Mouse (Mus musculus) limb, embryonic 12.5 days (tissue): ENCODE data around the gene Lgi4. TPM values are rescaled to one million over a fixed set of nuclear protein-coding genes. Genes with fewer than 3 reads are reported as not detected.

Experiments
- ATAC-seq: fragments of 200-750 bp; cut with Nextera tagmentation; 2 replicates; pipeline ENCODE4 v1.8.0; 2017; ENCODE audit warnings: low read depth, moderate TSS enrichment; ENCODE audit not compliant: insufficient number of reproducible peaks, insufficient read depth, low FRiP score, low TSS enrichment
- H3K27ac ChIP-seq: fragments of 300-500 bp; sonication (generic); 2 replicates; pipeline ENCODE4 v1.5.1; 2016; ENCODE audit warnings: mild to moderate bottlenecking, moderate library complexity
- H3K27me3 ChIP-seq: fragments of 300-500 bp; sonication (generic); 2 replicates; pipeline ENCODE4 v1.6.1; 2016; ENCODE audit warnings: mild to moderate bottlenecking, moderate library complexity
- H3K36me3 ChIP-seq: fragments of 300-500 bp; sonication (generic); 2 replicates; pipeline ENCODE4 v1.6.1; 2016; ENCODE audit warnings: mild to moderate bottlenecking, moderate library complexity
- H3K4me1 ChIP-seq: fragments of 300-500 bp; sonication (generic); replicated peaks from 2 replicates; pipeline ENCODE4 v1.6.1; 2016
- H3K4me2 ChIP-seq: fragments of 300-500 bp; sonication (generic); 2 replicates; pipeline ENCODE4 v1.6.1; 2016; ENCODE audit warnings: mild to moderate bottlenecking, moderate library complexity
- H3K4me3 ChIP-seq: fragments of 300-500 bp; sonication (generic); replicated peaks from 2 replicates; pipeline ENCODE4 v1.5.1; 2016; ENCODE audit warnings: mild to moderate bottlenecking
- H3K9ac ChIP-seq: fragments of 300-500 bp; sonication (generic); replicated peaks from 2 replicates; pipeline ENCODE4 v1.6.1; 2016; ENCODE audit warnings: mild to moderate bottlenecking, moderate library complexity
- H3K9me3 ChIP-seq: fragments of 300-500 bp; sonication (generic); 2 replicates; pipeline ENCODE4 v1.6.1; 2016; ENCODE audit warnings: mild to moderate bottlenecking, moderate library complexity
- WGBS: fragments of 180-500 bp; shearing (Covaris S2); methylation state at CpG from one replicate; pipeline ENCODE4 v1.1.7; 2016; 5-methylcytosine and 5-hydroxymethylcytosine counted together
- polyA plus RNA-seq: library from polyadenylated mRNA; unstranded; fragments of >200 nt; fragmentation: Nextera tagmentation; extraction: Ambion mirVana; gene quantifications from 2 replicates; pipeline ENCODE4 v1.2.1, GENCODE M21; 2016

The Lgi4 gene
- polyA plus RNA-seq = 0.61 and 0.87 TPM in 2 replicates

- H3K9me3 ChIP-seq = no peaks in the 10 kb centered on the region
- H3K36me3 ChIP-seq = no peaks in the 10 kb centered on the region
- peaks cover 8% of the 10 kb centered on the region for H3K27me3 ChIP-seq
- no peak within 1 kb of the TSS for H3K4me2 ChIP-seq
- WGBS = 3% methylated on average over 2 of the region's 2 CpGs
- no peak within 1 kb of the TSS; the same call in 1 of the 2 replicates for H3K9ac ChIP-seq
- H3K4me3 ChIP-seq = no peak within 1 kb of the TSS
- H3K27ac ChIP-seq = no peak within 1 kb of the TSS
- H3K4me1 ChIP-seq = peaks cover 20% of the 10 kb centered on the region
- ATAC-seq = 0 out of 2 replicates have a peak, but pooled peaks have one; percentile 27
These were observed at the start of gene Lgi4 for GRCm38 (mm10) chr7:31059108-31059507. TSS of gene Lgi4 (plus strand) at chr7:31059342.

- Histone ChIP-seq H3K9ac (no peak overlapping the region), H3K4me2 (no peak overlapping the region), H3K4me1 (peaks cover 15% of the 10 kb centered on the region), H3K27ac (no peak overlapping the region), H3K36me3 (no peaks in the 10 kb centered on the region), H3K9me3 (no peaks in the 10 kb centered on the region), H3K4me3 (no peak overlapping the region), H3K27me3 (no peaks in the 10 kb centered on the region)
- ATAC-seq = no peak
- 84% methylated on average over 5 of the region's 5 CpGs for WGBS
These were observed 46.2 kb upstream of the Lgi4 start for GRCm38 (mm10) chr7:31012971-31013370.

- peak overlapping the region; percentile 45; the same call in 1 of the 2 replicates for H3K27ac ChIP-seq
- WGBS = 46% methylated on average over 10 of the region's 10 CpGs
- peak; percentile 64 for ATAC-seq
These were observed 41.8 kb upstream of the Lgi4 start for GRCm38 (mm10) chr7:31017104-31017901.

GRCm38 (mm10) chr7:31028609-31029008 lies 30.5 kb upstream of the Lgi4 start:
- H3K4me2 ChIP-seq = no peak overlapping the region
- H3K27ac ChIP-seq = no peak overlapping the region
- no peaks in the 10 kb centered on the region for H3K27me3 ChIP-seq
- H3K4me3 ChIP-seq = no peak overlapping the region
- no peaks in the 10 kb centered on the region for H3K9me3 ChIP-seq
- H3K36me3 ChIP-seq = no peaks in the 10 kb centered on the region
- 71% methylated on average over 8 of the region's 8 CpGs for WGBS
- no peaks in the 10 kb centered on the region for H3K4me1 ChIP-seq
- H3K9ac ChIP-seq = no peak overlapping the region
- no peak for ATAC-seq

More at GRCm38 (mm10) chr7:31017104-31017901, 41.8 kb upstream of the Lgi4 start:
- H3K4me2 ChIP-seq = no peak overlapping the region; the same call in 1 of the 2 replicates
- H3K4me3 ChIP-seq = no peak overlapping the region
- no peaks in the 10 kb centered on the region for H3K27me3 ChIP-seq
- H3K9me3 ChIP-seq = no peaks in the 10 kb centered on the region
- peaks cover 15% of the 10 kb centered on the region for H3K4me1 ChIP-seq
- H3K9ac ChIP-seq = no peak overlapping the region
- no peaks in the 10 kb centered on the region for H3K36me3 ChIP-seq

GRCm38 (mm10) chr7:31030717-31031116 lies 28.4 kb upstream of the Lgi4 start:
- ATAC-seq = no peak
- Histone ChIP-seq H3K27ac (no peak overlapping the region), H3K4me1 (no peaks in the 10 kb centered on the region), H3K9ac (no peak overlapping the region), H3K36me3 (no peaks in the 10 kb centered on the region), H3K4me3 (no peak overlapping the region), H3K4me2 (no peak overlapping the region), H3K27me3 (no peaks in the 10 kb centered on the region), H3K9me3 (no peaks in the 10 kb centered on the region)
- WGBS = 81% methylated on average over 2 of the region's 2 CpGs

GRCm38 (mm10) chr7:31031731-31032130 lies 27.4 kb upstream of the Lgi4 start:
- Histone ChIP-seq H3K4me1 (no peaks in the 10 kb centered on the region), H3K27me3 (no peaks in the 10 kb centered on the region), H3K9me3 (no peaks in the 10 kb centered on the region), H3K36me3 (no peaks in the 10 kb centered on the region), H3K9ac (no peak overlapping the region), H3K4me2 (no peak overlapping the region), H3K27ac (no peak overlapping the region), H3K4me3 (no peak overlapping the region)
- 82% methylated on average over 7 of the region's 7 CpGs for WGBS
- ATAC-seq = no peak

GRCm38 (mm10) chr7:31033409-31034165 lies 25.6 kb upstream of the Lgi4 start:
- no peak for ATAC-seq
- Histone ChIP-seq H3K9me3 (no peaks in the 10 kb centered on the region), H3K9ac (no peak overlapping the region), H3K27me3 (no peaks in the 10 kb centered on the region), H3K4me1 (no peaks in the 10 kb centered on the region), H3K27ac (no peak overlapping the region), H3K4me2 (no peak overlapping the region), H3K36me3 (no peaks in the 10 kb centered on the region), H3K4me3 (no peak overlapping the region)
- 65% methylated on average over 9 of the region's 9 CpGs for WGBS

GRCm38 (mm10) chr7:31034789-31035188 lies 24.4 kb upstream of the Lgi4 start:
- no peaks in the 10 kb centered on the region for H3K9me3 ChIP-seq
- H3K4me1 ChIP-seq = no peaks in the 10 kb centered on the region
- H3K4me2 ChIP-seq = no peak overlapping the region
- H3K4me3 ChIP-seq = no peak overlapping the region
- no peak overlapping the region for H3K9ac ChIP-seq
- H3K27me3 ChIP-seq = peaks cover under 1% of the 10 kb centered on the region; the same call in 1 of the 2 replicates
- WGBS = 69% methylated on average over 11 of the region's 11 CpGs
- no peak for ATAC-seq
- no peaks in the 10 kb centered on the region for H3K36me3 ChIP-seq
- H3K27ac ChIP-seq = no peak overlapping the region

GRCm38 (mm10) chr7:31035291-31035690 lies 23.9 kb upstream of the Lgi4 start:
- H3K4me2 ChIP-seq = no peak overlapping the region
- H3K27me3 ChIP-seq = peaks cover 5% of the 10 kb centered on the region
- no peaks in the 10 kb centered on the region for H3K9me3 ChIP-seq
- no peak overlapping the region for H3K4me3 ChIP-seq
- H3K4me1 ChIP-seq = no peaks in the 10 kb centered on the region
- no peak overlapping the region for H3K9ac ChIP-seq
- WGBS = 80% methylated on average over 11 of the region's 11 CpGs
- no peak overlapping the region for H3K27ac ChIP-seq
- ATAC-seq = no peak
- H3K36me3 ChIP-seq = no peaks in the 10 kb centered on the region

GRCm38 (mm10) chr7:31036917-31037316 lies 22.2 kb upstream of the Lgi4 start:
- WGBS = 79% methylated on average over 7 of the region's 7 CpGs
- H3K36me3 ChIP-seq = no peaks in the 10 kb centered on the region
- no peak for ATAC-seq
- no peak overlapping the region for H3K27ac ChIP-seq
- no peak overlapping the region for H3K4me2 ChIP-seq
- H3K9me3 ChIP-seq = no peaks in the 10 kb centered on the region
- H3K4me1 ChIP-seq = peaks cover 4% of the 10 kb centered on the region
- no peak overlapping the region for H3K4me3 ChIP-seq
- no peak overlapping the region for H3K9ac ChIP-seq
- H3K27me3 ChIP-seq = peaks cover 21% of the 10 kb centered on the region

- no peaks in the 10 kb centered on the region for H3K9me3 ChIP-seq
- ATAC-seq = no peak
- no peaks in the 10 kb centered on the region for H3K36me3 ChIP-seq
- WGBS = 66% methylated on average over 2 of the region's 2 CpGs
- peaks cover 29% of the 10 kb centered on the region for H3K27me3 ChIP-seq
- H3K27ac ChIP-seq = no peak overlapping the region
- H3K9ac ChIP-seq = no peak overlapping the region
- no peak overlapping the region for H3K4me3 ChIP-seq
- peaks cover 12% of the 10 kb centered on the region for H3K4me1 ChIP-seq
- no peak overlapping the region for H3K4me2 ChIP-seq
These were observed 21.5 kb upstream of the Lgi4 start for GRCm38 (mm10) chr7:31037675-31038074.
